Mouse (Mus musculus) A20 (cell line): ENCODE data around the gene Hist2h2ab.
A peak's percentile ranks its signal among the peaks of the same experiment; 100 is the strongest.
"Not testable (repeated sequence)": the region's sequence is repeated elsewhere in the genome, so short reads cannot be mapped to it uniquely, and the experiment has no call there.

Source experiments
- DNase-seq: peaks from one replicate; pipeline ENCODE4 v3.0.0-alpha.2; 2011; ENCODE audit warnings: low read depth, low spot score

The Hist2h2ab gene

DNA sequence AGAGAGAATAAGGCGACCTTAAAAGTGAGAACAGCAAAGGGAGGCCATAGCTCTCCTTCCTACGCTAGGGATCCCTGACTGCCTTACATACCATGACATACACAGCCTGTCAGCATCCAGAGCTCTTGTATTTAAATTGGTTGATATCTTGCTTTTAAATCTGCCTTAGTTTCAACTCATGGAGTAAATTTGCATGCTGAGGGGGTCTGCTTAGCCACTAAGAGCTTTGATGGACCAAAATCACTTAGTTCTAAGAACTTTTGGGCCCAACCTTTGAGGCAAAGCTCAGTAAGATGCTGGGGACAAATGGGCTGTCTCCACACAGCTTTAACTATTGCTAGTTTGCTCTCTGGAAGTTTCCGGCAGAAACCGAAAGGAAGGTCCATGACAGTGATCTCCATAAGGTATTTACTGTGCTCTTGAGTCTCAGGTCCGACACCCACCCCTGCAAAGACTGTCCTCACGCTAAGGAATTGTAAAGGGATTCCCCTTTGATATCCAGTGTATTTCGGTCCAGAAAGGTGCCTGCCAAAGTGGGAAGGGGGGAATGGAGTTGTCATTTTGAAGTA lies 17.8 kb downstream of the Hist2h2ab start:
- DNase-seq: peak; percentile 48

DNA sequence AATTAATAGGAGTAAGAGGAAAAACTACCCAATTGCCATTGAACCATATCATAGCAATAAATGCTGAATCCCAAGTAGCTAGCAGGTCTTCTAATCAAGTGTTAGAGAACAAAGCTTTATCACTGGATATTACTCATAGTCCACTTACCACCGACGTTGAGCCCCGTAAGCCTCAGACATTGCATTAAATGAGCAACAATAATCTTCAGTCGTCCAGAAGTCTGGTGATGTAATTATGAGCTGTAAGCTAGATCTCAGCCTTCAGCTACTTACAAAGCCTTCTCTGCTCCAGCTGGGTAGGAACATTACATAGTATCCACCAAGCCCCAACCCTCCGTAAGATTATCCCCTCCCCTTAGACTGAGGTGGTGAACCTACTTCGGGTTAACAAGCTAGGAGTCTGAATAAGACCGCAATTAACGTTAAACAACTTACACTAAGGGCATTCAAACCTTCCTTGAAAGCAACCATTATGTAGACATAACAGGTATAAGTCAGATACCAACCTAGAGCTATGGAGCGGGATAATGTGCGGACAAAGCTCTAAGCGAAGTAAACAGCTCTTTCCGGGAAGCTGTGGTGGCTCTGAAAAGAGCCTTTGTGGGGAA lies 18.3 kb downstream of the Hist2h2ab start:
- peak; percentile 72 for DNase-seq

DNA sequence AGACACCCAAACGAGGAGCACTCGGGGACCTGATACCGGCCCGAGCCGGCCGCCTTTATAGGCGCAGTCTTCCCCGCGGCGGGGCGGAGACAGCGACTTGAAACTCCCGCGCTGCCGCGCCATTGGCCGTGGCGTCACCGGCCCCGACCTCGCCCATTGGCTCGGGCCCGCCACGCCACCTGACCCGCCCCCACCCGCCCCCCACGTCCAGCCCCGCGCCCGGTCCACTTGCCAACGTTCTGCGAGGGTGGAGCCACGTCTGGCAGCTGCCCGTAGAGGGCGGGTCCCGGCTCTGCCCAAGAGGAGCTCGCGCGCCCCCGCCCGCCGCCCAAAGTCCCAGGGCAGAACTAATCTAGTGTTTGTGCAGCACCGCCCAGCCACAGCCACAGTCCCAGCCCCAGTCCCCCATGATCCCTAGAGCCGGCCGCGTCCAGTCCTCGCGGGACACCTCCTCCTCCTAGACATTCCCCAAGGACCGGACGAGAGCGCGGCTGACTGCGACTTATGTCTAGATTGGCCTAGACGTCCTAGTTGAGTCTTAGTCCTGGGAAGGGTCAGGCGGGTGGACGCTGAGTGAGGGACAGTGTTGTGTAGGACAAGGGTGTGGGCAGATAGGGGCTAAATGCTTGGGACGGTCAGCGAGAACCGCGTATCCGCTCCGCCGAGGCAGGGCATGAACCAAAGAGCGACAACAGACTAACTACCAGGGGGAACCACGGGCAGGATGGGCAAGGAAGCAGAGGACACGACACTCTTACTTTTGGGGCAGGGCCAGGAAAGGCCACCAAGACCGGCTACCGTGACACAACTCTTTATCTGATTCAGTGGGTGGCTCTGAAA lies 19.5 kb downstream of the Hist2h2ab start, which contains the start of gene Hist2h3c2:
Gene Hist2h3c2 (minus strand): TSS at position 174 of the 840 bp plus-strand sequence.
- not testable (repeated sequence) for DNase-seq

DNA sequence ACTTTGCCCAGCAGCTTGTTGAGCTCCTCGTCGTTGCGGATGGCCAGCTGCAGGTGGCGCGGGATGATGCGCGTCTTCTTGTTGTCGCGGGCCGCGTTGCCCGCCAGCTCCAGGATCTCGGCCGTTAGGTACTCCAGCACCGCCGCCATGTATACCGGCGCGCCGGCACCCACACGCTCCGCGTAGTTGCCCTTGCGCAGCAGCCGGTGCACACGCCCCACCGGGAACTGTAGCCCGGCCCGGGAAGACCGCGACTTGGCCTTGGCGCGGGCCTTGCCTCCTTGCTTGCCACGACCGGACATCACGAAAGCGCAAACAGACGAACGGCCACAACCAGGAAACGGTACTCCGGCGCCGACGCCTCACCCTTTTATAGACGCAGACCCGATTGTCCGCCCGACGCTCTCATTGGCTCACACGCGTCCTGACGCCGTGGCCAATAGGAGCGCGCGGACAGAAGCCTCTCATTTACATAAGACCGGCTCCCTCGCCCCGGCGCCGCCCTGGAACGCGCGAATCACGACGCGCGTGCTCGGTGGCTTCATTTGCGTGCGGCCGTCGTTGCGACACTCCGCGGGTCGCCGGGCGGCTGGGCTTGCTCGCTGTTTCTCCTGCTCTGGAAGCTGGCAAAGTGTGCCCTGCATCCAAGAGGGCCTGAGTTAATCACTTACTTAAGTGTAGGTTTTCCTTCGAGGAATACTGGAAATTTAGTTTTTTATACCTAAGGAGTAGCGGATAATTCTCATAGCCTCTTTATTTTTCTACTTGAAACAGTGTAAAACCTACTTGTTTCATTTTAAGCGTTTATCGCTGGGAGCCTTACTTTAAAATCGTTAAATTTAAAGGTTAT lies 20.5 kb downstream of the Hist2h2ab start, which contains the start of gene Hist2h2aa2:
Gene Hist2h2aa2 (minus strand): TSS at position 328 of the 850 bp plus-strand sequence.
- peak; percentile 75 for DNase-seq

DNA sequence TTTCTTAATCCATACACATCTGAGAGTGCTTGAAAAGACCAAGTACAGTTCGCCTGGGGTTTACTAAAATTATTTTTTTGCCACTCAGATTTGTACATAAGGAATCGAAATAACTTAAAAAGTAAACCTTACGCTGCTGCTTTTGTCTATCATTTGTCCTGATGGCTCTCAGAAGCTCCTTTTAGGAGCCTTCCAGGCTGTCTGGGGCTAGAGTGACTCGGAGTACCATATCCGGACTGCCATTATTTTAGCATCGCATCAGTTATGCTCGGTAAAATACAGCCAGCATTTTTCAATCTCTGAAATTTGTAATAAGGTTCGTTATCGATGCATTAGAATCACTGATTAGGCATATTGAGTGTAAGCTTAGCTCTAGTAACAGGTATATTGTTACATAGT lies 21.1 kb downstream of the Hist2h2ab start:
- DNase-seq: no peak

DNA sequence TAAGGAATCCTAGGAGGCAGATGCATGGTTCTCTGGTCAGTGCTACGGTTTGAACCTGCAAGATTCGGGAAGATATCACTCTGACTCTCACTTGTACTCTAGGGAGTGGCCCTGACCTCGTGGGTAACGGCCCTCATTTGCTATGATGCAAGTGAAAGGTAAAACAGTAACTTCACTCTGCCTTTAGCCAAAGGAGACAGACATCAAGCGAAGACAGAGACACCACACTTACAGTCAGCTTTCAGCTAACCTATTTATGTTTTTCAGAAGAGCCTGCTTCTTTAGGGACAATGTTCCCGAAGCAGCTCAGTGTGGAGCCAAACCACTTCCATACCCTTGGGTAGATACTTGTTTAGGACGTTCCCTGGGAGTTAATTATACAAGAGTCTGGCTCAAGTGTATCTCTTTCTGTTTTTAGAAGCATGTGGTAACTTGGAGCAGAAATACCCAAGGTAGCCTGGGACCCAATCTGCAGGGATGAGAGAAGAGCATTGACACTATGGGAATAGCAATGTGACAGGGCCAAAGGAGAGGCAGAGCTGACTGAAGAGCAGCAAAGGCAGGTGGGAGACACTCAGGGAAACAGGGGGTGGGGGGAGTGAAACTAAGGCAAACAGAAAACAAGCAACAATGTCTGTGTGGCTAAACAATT lies 24.4 kb downstream of the Hist2h2ab start:
- peak; percentile 55 for DNase-seq

DNA sequence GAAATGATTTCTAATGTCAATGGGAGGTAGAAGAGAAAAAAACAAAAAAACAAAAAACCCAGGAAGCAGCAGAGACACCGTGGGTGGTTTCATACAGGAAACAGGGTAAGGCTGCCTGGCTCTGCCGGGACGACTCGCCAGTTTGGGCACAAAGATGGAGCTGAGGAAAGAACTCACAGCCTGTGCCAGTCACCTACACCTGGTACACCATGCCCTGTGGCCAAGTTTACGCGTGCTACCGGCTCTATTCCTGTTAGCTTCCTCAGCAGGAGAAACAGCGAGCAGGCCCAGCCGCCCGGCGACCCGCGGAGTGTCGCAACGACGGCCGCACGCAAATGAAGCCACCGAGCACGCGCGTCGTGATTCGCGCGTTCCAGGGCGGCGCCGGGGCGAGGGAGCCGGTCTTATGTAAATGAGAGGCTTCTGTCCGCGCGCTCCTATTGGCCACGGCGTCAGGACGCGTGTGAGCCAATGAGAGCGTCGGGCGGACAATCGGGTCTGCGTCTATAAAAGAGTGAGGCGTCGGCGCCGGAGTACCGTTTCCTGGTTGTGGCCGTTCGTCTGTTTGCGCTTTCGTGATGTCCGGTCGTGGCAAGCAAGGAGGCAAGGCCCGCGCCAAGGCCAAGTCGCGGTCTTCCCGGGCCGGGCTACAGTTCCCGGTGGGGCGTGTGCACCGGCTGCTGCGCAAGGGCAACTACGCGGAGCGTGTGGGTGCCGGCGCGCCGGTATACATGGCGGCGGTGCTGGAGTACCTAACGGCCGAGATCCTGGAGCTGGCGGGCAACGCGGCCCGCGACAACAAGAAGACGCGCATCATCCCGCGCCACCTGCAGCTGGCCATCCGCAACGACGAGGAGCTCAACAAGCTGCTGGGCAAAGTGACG lies 25.6 kb downstream of the Hist2h2ab start, which contains the start of gene Hist2h2aa1:
Gene Hist2h2aa1 (plus strand): TSS at position 495 of the 884 bp plus-strand sequence.
- peak; percentile 93 for DNase-seq

DNA sequence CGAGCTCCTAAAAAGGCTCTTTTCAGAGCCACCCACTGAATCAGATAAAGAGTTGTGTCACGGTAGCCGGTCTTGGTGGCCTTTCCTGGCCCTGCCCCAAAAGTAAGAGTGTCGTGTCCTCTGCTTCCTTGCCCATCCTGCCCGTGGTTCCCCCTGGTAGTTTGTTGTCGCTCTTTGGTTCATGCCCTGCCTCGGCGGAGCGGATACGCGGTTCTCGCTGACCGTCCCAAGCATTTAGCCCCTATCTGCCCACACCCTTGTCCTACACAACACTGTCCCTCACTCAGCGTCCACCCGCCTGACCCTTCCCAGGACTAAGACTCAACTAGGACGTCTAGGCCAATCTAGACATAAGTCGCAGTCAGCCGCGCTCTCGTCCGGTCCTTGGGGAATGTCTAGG lies 26.4 kb downstream of the Hist2h2ab start:
- not testable (repeated sequence) for DNase-seq

DNA sequence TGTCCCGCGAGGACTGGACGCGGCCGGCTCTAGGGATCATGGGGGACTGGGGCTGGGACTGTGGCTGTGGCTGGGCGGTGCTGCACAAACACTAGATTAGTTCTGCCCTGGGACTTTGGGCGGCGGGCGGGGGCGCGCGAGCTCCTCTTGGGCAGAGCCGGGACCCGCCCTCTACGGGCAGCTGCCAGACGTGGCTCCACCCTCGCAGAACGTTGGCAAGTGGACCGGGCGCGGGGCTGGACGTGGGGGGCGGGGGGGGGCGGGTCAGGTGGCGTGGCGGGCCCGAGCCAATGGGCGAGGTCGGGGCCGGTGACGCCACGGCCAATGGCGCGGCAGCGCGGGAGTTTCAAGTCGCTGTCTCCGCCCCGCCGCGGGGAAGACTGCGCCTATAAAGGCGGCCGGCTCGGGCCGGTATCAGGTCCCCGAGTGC lies 26.8 kb downstream of the Hist2h2ab start, which contains the start of gene Hist2h3c1:
Gene Hist2h3c1 (plus strand): TSS at position 259 of the 430 bp plus-strand sequence.
- DNase-seq: not testable (repeated sequence)

DNA sequence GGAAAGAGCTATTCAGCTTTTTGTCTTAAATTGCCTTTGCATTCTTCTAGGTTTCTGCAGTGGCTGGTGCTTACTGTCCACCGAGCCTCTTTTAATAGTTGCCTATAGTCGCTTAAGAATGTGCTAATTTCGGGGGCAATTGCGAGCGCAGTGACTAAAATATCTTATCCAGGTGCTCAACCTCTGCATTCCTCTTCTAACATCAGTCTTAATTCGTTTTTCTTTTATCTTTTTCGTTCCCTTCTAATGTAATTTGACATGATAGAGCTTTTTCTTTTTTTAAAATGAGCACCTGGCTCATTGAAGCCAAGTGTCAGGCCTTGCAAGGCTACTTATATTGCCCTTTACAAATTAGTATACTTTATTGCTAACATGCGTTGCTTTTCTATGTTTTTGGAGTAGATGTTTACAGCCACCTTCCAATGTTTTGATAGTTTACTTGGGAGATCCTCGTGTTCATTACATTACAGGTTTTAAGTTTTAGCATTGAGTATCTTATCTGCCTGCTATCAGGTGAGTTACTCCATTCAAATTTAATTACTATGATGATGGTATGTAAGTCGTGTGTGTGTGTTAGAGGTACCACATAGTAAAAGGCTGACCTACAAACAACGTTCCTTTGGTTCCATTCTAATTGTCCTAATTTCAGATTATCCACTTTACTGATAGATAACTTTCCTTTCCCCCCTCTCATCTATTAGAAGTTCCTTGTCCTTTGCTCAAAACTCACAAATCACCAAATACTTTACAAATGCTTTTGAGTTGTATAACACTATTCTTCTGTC lies 27.9 kb downstream of the Hist2h2ab start:
- DNase-seq: peak; percentile 65

DNA sequence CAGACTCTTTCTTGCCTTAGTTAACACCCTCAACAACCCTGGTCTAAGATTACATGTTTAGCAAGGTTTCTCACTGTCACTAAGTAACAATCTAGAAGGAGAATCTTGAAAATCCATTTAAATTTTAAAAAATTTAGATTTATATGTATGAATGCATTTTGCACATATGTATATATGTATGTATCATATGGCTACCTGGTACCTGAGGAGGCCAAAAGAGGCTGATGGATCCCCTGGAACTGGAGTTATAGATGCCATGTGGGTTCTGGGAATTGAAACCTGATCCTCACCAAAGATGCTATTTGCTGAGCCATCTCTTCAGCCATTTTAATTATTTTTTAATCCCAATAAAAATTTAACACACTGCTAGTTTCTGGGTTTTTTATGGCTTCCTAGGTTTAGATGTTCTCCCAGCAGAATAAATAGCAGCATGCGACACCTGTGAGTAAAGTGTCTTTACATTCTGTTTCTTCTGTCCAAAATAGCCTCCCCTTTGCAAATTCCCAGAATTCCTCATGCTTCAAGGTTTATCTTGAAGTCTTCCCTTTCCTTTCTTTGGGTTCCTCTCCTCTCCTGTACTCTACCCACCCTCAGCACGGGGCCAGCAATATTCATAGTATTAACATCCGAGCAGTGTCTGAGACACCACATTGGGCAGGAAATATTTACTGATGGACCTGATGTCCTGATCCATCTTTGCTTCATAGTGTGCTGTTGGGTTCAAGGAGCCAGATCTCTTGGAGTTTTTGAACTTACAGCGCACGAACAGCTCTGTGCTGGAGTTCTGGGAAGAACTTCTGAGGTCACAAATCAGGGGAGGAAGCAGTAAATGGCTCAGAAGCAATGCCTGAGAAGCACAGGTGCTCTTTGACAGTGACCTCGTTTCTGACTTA lies 28.7 kb downstream of the Hist2h2ab start:
- peak; percentile 32 for DNase-seq

DNA sequence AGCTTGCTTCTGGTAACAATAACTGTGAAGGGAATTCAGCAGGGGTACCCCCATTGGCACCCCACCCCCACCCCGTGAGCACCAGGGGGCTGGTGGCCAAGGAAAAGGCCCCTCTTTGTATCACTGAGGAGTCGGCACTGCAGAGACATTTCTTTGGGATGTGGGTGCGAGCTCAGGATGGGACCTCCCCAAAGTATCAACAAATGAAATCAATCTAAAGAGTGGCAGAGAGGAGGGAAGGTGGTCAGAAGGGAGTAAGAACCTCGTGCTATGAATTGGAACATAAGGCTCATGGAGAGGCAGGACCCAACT lies 29.3 kb downstream of the Hist2h2ab start:
- DNase-seq: no peak

DNA sequence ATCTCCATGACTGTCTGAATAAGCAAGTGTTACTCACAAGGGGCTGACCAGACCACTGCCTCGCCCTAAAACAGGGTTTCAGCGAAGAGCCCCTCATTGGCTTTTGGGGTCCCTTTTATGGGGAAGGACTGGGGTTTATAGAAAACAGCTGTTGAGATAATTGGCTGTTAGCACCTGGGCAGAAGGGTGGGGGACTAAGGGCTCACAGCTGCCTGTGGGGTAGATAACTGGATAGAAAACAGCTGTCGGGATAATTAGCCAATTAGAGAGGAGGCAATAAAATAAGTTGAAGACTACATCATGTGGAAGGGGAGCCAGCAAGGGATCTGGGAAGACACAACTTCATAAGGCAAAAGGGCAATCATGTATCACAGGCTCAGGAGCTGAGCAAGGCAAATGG lies 31.2 kb downstream of the Hist2h2ab start:
- DNase-seq: peak; percentile 26

DNA sequence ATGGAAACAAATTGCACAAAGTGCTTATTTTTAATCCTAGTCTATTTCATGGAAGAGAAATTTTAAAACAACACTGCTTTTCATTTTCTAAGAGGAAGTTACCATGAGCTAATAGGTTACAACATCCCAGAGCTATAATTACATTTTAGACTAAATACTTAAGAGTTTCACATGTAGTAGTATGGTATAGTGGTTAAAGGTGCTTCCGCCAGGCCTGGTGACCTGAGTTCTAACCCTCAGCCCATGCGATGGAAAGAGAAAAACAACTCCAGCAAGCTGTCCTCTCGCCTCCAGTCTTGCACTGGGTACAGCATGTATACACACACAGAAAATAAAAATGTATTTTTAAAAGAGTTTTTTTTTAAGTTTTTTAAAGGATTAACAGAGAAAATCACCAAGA lies 32.1 kb downstream of the Hist2h2ab start:
- DNase-seq: no peak

DNA sequence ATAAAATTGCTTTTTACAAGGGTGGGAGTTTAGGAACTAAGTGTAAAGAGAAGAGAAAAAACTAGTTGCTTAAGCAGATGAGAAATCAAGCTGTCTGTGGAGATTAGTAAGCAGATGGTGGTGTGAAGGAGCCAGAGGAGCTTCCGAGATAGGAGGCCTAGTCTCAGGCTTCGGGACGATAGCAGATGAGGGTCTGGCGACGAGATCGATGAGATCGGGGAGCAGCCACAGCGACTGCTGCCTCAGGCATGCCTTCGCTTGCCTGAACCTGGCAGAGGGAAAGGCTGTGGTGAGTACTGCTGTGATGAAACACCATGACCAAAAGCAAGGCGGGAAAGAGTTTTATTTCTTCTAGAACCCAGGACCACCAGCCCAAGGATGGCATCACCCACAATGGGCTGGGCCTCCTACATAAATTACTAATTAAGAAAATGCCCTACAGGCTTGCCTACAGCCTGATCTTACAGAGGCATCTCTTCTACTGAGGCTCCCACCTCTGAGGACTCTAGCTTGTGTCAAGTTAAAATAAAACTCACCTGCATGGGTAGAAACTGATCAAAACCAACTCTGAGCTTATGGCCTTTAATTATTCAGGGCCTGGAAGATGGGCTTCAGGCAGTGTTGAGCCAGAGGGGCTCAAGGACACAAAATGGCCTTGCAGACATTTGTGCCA lies 35.2 kb downstream of the Hist2h2ab start:
- no peak for DNase-seq

DNA sequence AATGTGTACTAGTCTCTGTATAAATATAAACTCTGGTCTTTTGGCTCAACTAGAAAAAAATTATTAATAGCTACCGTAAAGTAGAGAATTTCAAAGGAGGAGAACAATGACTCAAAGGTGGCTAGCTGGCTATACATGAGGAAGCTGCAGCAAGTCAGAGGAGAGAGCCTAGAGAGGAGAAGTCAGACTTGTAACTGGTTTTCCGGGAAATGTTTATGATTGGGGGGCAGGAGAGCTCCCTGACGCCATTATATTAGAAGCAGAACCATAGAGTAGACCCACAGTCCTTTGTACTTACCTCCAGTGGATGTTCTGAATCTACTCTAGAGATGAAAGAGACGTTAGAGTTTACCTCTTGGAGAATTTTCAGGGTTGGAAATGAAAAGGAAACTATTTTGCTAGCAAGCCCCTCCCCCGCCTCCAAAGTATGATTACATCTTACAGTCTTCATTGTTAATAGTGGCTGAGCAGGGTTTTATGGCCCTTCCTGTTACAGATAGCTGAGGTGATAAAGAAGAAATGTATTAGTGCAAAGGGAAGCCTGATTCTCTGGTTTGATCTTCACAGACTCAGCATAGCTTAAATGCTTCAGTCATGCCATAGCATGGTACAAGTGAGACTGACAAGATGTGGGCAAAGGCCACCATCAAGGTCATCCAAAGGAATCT lies 36.4 kb downstream of the Hist2h2ab start:
- DNase-seq: no peak

DNA sequence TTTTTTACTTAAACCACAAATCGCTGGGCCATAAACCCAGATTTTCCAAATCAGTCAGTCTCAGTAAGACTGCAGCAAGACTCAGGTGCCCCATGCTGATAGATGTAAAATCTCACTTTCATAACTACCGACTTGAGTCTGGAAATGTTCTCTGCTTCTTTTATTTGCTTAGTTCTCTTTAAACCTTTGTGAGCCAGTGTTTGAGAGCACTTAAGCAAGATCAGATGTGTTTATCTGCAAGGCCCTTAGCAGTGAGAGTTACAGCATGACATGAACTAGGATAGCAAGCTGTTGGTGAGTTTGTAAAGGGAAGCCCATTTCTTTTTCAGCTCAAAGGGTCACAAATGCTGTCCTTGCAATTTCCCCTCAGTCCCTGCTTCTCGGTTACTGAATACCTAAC lies 37.5 kb downstream of the Hist2h2ab start:
- no peak for DNase-seq
